Mouse (Mus musculus): ENCODE measurements at regions not wholly inside any gene's neighbourhood (a gene's known extent, or its start where the extent isn't known, plus 50 kb on each side); places are given as distances from the start of the nearest gene placed in this dataset.

- H3K9me3 ChIP-seq, result no peaks in the 10 kb centered on the region
- H3K4me3 ChIP-seq, result no peak overlapping the region
- H3K27me3 ChIP-seq (replicated peaks), result no peaks in the 10 kb centered on the region
- H3K4me2 ChIP-seq, result no peak overlapping the region
- H3K27ac ChIP-seq (replicated peaks), result no peak overlapping the region
- ATAC-seq (ENCODE audit: extremely low read depth, insufficient number of reproducible peaks, low FRiP score, low TSS enrichment), result no peak
- H3K4me1 ChIP-seq, result no peaks in the 10 kb centered on the region
- WGBS, result 77% methylated on average over 10 of the region's 10 CpGs
- no peaks in the 10 kb centered on the region for H3K36me3 ChIP-seq
- H3K9ac ChIP-seq, result no peak overlapping the region
Observed at GRCm38 (mm10) chr10:102615962-102616595, 104.1 kb downstream of the Rassf9 start.
